Mouse (Mus musculus) mesoderm, embryonic 11.5 days (tissue): ENCODE data around the gene Ank.

Experiments used
- DNase-seq: peaks from one replicate; pipeline ENCODE4 v3.0.0-alpha.2; 2012; ENCODE audit warnings: low read depth, low spot score

Gene Ank

GRCm38 (mm10) chr15:27598786-27599385, 132.4 kb downstream of the Ank start:
- DNase-seq, result no peak

GRCm38 (mm10) chr15:27600524-27600923, 134.0 kb downstream of the Ank start:
- DNase-seq, result no peak

- DNase-seq, result no peak
Observed at GRCm38 (mm10) chr15:27604558-27604957, 138.1 kb downstream of the Ank start.

- DNase-seq, result no peak
Observed at GRCm38 (mm10) chr15:27605252-27605651, 138.8 kb downstream of the Ank start.

- DNase-seq, result no peak
Observed at GRCm38 (mm10) chr15:27609554-27609953, 143.1 kb downstream of the Ank start.

- DNase-seq, result peak; percentile 82
Observed at GRCm38 (mm10) chr15:27612533-27613221, 146.2 kb downstream of the Ank start.

GRCm38 (mm10) chr15:27613255-27613654, 146.8 kb downstream of the Ank start:
- no peak for DNase-seq

- DNase-seq, result no peak
Observed at GRCm38 (mm10) chr15:27616159-27616558, 149.7 kb downstream of the Ank start.

- DNase-seq, result no peak
Observed at GRCm38 (mm10) chr15:27617227-27617626, 150.8 kb downstream of the Ank start.

GRCm38 (mm10) chr15:27618778-27619533, 152.5 kb downstream of the Ank start:
- DNase-seq, result no peak

- DNase-seq, result no peak
Observed at GRCm38 (mm10) chr15:27619683-27620082, 153.2 kb downstream of the Ank start.

GRCm38 (mm10) chr15:27620475-27621185, 154.2 kb downstream of the Ank start:
- DNase-seq, result no peak

- no peak for DNase-seq
Observed at GRCm38 (mm10) chr15:27623286-27623685, 156.8 kb downstream of the Ank start.

- DNase-seq, result no peak
Observed at GRCm38 (mm10) chr15:27625014-27625889, 158.8 kb downstream of the Ank start.

GRCm38 (mm10) chr15:27625890-27626255, 159.4 kb downstream of the Ank start:
- DNase-seq, result no peak

- DNase-seq, result no peak
Observed at GRCm38 (mm10) chr15:27626314-27626713, 159.8 kb downstream of the Ank start.

GRCm38 (mm10) chr15:27627794-27628193, 161.3 kb downstream of the Ank start:
- DNase-seq, result no peak

- no peak for DNase-seq
Observed at GRCm38 (mm10) chr15:27629046-27629445, 162.6 kb downstream of the Ank start.

- peak; percentile 12 for DNase-seq
Observed at GRCm38 (mm10) chr15:27629800-27630600, 163.5 kb downstream of the Ank start.
